Mouse (Mus musculus) bone marrow, adult 2 months (tissue): Measurements from ENCODE around the gene Oas3.

Experiments used
- CTCF ChIP-seq: fragments of 200-500 bp; IDR thresholded peaks from 2 replicates; pipeline ENCODE4 v1.5.1; 2011; ENCODE audit warnings: low read length, control low read depth; ENCODE audit not compliant: control insufficient read depth, insufficient read depth
- POLR2A ChIP-seq: fragments of 200-500 bp; IDR thresholded peaks from 2 replicates; pipeline ENCODE4 v1.6.1; 2011; ENCODE audit warnings: low read depth, mild to moderate bottlenecking, control low read depth, low read length, borderline replicate concordance; ENCODE audit not compliant: control insufficient read depth

DNA sequence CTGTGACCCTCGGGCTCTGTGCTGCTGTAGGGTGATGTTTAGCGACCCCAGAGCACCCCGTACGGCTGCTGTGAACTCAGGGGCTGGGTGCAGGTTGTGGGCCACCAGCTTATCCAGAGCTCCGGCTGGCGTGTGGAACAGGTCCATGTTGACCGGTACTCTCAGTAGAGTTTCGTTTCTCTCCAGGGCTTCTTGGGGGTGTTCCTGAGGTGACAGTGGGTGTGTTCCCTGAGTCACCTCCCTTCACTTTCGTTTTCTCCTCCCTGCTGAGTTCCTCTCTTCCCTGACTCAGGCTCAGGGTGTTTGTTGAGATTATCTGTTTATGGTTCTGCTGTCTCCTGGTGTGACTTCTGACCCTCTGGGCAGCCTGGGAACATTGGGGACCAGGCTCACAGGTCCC is at the start of gene Oas3:
- TF ChIP-seq CTCF (no peak), POLR2A (no peak)
